Mouse (Mus musculus) adrenal gland, adult 8-10 months (tissue): ENCODE measurements at regions not wholly inside any gene's neighbourhood (a gene's known extent, or its start where the extent isn't known, plus 50 kb on each side); places are given as distances from the start of the nearest gene placed in this dataset.
"Not testable (repeated sequence)": the region's sequence is repeated elsewhere in the genome, so short reads cannot be mapped to it uniquely, and the experiment has no call there.

Experiments used
- DNase-seq: peaks from one replicate; pipeline ENCODE4 v3.0.0; 2022

GRCm38 (mm10) chr10:19494461-19495105 lies 97.2 kb upstream of the Ifngr1 start:
- DNase-seq: no peak

DNA sequence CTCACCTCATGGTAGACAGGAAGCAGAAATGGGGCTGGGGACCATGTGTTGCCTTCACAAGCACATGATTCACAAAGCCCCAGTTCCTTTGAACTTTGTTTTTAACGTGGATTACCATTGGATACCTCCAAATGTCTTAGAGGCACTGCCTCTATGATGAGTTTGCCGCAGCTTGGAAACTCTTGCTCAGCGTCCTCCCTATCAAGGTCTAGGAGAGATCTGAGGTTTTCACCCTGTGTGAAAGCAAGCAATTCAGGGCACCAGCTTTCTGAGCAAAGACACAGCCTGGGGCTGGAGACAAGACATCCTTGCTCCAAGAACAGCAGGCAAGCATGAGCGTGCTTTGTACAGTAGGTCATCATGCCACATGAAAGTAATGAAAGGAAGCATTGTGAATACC lies 93.6 kb upstream of the Ifngr1 start:
- DNase-seq: no peak

DNA sequence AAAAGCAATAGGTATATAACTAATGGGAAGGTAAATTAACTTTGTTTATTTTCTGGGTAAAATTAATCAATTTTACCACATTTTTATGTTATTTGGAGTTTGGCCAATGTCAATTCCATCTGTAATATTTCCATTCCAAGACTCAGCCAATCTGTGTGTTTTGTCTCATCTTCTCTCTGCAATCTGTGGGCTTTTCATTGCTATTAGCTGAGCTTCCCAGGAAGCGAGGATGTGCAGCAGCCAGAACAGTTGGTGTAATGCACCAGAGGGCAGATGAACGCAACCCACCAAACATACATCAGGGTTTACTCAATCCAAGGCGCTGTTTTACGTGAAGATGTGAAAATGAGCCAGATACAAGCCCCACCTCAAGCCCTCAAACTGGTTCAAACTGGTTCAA lies 88.9 kb upstream of the Ifngr1 start:
- DNase-seq: no peak

- no peak for DNase-seq
These were observed 87.6 kb upstream of the Ifngr1 start for GRCm38 (mm10) chr10:19503846-19504765.

DNA sequence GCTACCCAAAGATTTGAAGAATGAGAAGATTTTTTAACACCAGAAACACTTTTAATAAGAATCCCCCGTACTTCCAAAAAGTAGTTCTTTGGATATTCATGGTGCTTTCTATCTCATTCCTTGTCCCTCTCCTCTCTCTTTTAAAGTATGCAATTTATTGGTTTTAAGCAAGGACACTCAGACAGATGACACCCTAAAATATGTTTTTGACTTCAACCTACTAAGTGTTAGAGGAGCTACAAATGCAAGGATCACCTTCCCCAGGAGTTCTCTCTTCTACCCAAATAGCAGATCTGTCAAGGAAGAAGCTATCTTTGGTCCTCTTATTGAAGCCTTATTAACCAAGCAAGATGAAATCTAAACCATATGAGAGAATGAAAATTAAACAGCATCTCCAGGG lies 86.6 kb upstream of the Ifngr1 start:
- no peak for DNase-seq

GRCm38 (mm10) chr10:19505979-19506378 lies 85.8 kb upstream of the Ifngr1 start:
- no peak for DNase-seq

DNA sequence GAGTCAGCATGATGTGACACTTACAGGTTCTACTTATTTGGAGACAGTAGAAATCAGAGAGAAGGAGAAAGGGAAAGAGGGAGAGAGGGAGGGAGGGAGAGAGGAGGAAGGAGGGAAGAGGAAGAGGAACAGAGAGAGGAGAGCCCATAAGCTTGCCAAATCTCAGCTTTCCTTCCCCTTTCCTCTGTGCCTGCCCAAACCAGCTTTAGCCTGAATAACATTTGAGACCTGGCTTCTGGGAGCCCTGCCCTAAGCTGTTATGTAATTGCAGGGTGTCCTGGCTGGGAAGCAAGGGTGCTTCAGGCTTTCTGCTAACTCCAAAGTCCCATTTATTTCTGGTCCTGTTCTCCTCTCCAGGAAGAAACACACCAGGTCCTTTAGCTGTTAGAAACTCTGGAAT lies 85.3 kb upstream of the Ifngr1 start:
- no peak for DNase-seq

GRCm38 (mm10) chr10:19508221-19508745 lies 83.5 kb upstream of the Ifngr1 start:
- DNase-seq: no peak

- no peak for DNase-seq
These were observed 81.7 kb upstream of the Ifngr1 start for GRCm38 (mm10) chr10:19510047-19510446.

- DNase-seq: not testable (repeated sequence)
These were observed 77.4 kb upstream of the Ifngr1 start for GRCm38 (mm10) chr10:19514366-19514765.

DNA sequence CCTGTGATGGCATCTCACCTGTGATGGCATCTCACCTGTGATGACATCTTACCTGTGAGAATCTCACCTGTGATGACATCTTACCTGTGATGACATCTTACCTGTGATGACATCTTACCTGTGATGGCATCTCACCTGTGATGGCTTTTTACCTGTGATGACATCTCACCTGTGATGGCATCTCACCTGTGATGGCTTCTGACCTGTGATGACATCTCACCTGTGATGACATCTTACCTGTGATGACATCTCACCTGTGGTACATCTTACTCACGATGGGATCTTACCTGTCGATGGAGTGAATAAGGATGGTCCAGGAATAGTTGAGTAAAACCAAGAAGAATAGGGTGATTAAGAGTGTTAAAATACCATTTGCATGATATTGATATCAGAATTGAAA lies 76.9 kb upstream of the Ifngr1 start:
- DNase-seq: no peak

- no peak for DNase-seq
These were observed 75.7 kb upstream of the Ifngr1 start for GRCm38 (mm10) chr10:19516011-19516410.

DNA sequence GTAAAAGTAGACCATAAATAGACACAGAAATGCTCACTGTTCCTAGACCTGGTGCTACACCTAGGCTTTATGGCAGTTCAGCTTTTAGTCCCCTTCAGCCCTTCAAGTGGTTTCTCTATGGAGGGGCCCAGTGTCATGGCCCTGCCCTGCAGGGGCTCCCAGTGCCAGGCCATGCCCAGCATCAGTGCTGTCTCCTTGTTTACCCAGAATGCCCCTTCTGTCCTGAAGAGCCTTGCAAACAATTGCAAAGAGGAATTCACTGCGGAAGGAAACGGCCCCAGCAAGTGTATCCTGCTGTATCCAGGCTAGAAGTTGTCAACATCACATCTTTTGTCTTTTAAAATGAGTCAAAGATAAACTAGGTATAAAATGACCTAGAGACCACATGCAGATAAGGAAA lies 74.7 kb upstream of the Ifngr1 start:
- DNase-seq: no peak

GRCm38 (mm10) chr10:19518763-19519162 lies 73.0 kb upstream of the Ifngr1 start:
- DNase-seq: no peak

DNA sequence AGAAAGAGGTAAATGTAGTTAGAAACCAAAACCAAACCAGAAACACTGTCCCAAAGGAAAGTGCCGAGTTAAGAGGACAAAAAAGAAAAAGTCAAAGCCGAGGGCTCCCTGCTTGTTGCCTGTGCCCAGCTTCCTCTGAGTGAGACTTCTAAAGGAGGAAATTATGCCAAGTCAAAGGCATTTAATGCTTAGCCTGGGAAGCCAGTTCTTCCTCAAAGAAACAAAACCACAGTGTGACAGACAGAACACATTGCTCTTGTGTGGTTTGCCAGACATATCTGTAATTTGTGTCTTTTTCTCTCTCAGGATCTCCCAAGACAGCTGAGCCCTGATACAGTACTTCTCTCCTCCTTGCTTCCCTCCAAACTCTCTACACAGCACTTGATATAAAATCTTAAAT lies 69.6 kb upstream of the Ifngr1 start:
- no peak for DNase-seq

DNA sequence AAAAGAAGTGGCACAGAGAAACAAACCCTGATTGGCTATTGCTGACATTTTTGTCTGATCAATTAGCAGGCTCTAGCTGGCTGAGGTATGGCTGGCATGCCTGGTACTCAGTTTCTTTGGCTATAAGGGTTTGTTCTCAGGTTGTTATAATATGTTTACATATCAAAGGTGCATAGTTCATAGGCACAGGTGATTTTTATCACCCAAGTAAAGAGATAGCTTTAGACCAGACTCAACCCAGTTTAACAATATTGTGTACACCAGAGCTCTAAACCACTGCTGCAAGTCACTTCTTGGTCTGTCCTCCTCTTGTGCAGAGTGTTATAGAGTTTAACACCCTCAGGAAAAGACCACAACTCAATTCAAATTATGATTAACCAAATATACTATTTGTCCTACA lies 65.8 kb upstream of the Ifngr1 start:
- no peak for DNase-seq

GRCm38 (mm10) chr10:19526353-19526752 lies 65.4 kb upstream of the Ifngr1 start:
- no peak for DNase-seq

- no peak for DNase-seq
These were observed 62.1 kb upstream of the Ifngr1 start for GRCm38 (mm10) chr10:19529655-19530054.

DNA sequence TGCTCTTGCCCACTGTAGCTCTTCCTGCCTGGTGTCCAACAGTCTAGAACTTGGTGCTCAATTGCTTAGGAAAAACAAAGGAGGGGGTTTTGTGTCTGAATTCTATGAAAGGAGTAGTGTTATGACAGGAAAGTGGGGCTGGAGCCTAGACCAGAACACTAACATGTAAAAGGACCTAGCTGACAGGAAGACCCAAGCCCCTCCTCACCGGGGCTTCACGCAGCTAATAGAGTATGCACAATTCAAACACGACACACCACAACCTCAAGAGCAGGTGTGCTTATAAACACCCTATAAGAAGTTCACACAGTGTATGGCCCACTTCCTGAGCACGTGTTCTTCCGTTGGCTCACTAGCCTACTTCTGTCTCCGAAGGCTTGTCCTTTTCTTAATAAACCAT lies 61.7 kb upstream of the Ifngr1 start:
- DNase-seq: no peak

DNA sequence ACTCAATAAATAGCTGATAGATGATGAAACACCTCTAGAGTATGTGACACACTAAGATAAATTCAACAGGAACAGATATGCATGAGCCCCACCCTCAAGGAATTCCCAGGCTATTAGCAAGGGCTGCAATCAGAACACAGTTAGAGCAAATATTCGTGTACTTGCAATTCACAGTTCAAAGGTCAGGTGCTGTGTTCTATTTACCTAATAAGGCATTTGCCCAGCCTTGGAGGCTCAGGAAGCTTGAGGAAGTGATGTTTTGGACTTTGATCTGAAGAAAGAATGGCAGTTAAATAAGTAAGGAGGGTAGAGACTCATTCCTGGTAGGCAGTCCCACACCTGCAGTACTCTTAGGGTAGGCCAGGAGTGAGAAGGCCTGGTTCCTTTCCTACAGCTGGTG lies 60.3 kb upstream of the Ifngr1 start:
- DNase-seq: no peak

DNA sequence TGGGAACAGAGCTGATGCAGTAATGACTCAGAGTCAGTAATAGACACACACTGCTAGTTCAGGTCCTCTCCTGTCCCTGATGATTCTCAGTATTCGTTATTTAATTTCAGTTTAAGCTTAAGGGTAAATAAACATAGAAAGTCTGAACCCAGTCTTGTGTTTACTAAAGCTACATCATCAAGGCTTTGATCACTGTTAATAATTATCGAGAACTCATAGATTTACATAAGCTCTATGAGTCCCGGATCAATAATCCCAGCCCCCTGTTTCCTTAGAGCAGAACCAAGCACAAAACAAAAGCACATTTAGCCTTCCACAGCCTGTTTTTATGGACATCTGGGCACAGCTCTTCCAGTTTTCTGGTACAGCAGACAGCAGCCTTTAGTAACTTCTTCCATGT lies 59.0 kb upstream of the Ifngr1 start:
- DNase-seq: no peak

DNA sequence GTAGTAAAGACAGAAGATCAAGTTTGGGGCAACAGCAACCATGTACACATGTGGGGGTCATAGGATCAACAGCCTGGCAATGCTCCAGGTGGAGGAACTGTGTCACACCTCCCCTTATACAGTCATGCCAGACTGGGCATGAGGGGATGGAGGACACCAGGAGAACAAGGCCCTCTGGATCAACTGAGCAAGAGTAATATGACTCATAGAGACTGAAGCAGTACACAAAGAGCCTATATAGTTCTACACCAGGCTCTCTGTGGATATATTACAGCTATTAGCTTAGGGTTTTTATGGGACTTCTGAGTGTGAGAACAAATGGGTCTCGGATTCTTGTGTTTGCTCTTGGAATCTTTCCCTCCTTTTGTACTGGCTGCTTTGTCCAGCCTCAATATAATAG lies 57.9 kb upstream of the Ifngr1 start:
- DNase-seq: no peak
